Mouse (Mus musculus): ENCODE results near the gene Rimbp2. TPM values are rescaled to one million over a fixed set of nuclear protein-coding genes. Genes with fewer than 3 reads are reported as not detected.

The Rimbp2 gene
- polyA plus RNA-seq, 1 experiment from 2014 or later: 6.8 TPM

DNA sequence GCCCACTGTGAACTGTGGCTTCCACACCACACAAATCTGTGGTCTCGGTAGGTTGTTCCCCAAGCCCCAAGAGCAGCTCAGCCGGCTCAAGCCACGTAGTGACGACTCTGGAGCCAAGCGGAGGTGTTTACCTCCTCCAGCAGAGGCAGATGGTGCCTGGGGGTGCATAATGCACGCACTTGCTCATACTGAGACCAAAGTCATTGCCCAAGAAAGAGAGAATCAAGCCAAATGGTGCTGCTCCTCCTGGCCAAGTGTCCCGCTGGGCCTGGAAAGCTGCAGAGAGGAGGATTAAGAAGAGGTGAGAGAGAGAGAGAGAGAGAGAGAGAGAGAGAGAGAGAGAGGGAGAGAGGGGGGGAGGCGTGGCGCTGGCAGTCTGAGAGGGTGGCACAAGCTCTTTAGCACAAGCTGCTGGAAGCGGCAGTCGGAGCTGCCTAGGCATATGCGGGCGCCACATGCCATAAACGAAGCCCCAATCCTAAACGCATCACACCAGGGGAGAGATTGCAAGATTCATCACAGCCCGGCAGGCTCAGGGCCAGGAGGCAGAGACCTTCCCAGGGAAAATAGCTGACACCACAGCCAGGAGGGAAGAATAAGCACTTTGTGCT is 75.8 kb downstream of the Rimbp2 start:
- Histone ChIP-seq H3K27ac (ENCODE audit: low read length) (peak overlapping the region; percentile 20; the same call in 1 of the 2 replicates), H3K27me3 (ENCODE audit: control insufficient read depth, insufficient read depth, low read depth, low read length) (no peaks in the 10 kb centered on the region), H3K4me2 (ENCODE audit: low read length) (no peak overlapping the region), H3K36me3 (ENCODE audit: control insufficient read depth, insufficient read depth, low read length) (no peaks in the 10 kb centered on the region), H3K9ac (ENCODE audit: low read depth, low read length) (no peak overlapping the region), H3K9me3 (replicated peaks; ENCODE audit: control insufficient read depth, low read length, poor library complexity, severe bottlenecking) (no peaks in the 10 kb centered on the region), H3K4me1 (ENCODE audit: control insufficient read depth, insufficient read depth, low read length) (peaks cover 11% of the 10 kb centered on the region), H3K4me3 (ENCODE audit: low read depth, low read length) (no peak overlapping the region)
- WGBS: 15% methylated on average over 16 of the region's 16 CpGs
- ATAC-seq: peak; percentile 74

DNA sequence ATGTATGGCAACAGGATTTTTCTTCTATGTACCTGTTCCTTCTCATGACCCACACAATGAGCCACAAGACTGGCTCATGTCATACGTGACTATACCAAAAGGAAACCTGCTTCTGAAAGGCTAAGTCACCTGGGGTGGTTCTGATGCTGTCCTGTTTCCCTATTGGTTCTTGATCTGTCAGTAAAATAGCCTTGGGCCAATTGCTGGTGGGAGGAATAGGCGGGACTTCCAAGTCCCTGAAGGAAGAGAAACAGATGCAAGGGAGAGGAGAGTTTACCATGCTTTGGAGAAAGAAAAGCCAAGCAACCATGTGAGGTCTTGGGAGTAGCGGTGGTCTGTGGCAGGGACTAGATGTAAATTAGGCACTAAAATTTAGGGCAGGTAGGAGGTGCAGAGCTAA is 81.6 kb downstream of the Rimbp2 start:
- Histone ChIP-seq H3K9ac (ENCODE audit: low read depth, low read length) (no peak overlapping the region), H3K4me3 (ENCODE audit: low read depth, low read length) (no peak overlapping the region), H3K4me2 (ENCODE audit: low read length) (no peak overlapping the region), H3K9me3 (replicated peaks; ENCODE audit: control insufficient read depth, low read length, poor library complexity, severe bottlenecking) (no peaks in the 10 kb centered on the region), H3K27me3 (ENCODE audit: control insufficient read depth, insufficient read depth, low read depth, low read length) (no peaks in the 10 kb centered on the region), H3K36me3 (ENCODE audit: control insufficient read depth, insufficient read depth, low read length) (no peaks in the 10 kb centered on the region), H3K27ac (ENCODE audit: low read length) (no peak overlapping the region), H3K4me1 (ENCODE audit: control insufficient read depth, insufficient read depth, low read length) (0 out of 2 replicates have a peak, but pooled peaks cover 6% of the 10 kb centered on the region)
- WGBS: 62% methylated on average over 3 of the region's 3 CpGs
- ATAC-seq: no peak

DNA sequence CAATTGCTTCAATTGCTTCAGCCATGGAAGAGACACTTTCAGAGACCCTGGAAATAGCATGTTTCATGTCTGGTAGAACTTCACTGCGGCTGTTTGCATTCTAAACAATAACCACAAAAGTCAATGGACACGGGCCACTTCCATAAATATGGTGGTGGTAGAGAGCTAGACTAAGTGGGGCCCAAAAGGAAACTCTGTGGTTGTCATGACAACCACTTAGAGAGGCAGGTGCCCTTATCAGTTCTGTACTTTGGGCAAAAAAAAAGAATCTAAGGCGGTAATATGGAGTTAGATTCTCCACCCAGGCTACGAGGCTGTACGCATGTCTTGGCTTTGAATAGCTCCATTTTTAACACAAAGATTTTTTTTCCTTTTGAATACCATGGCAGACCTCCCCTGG is 86.5 kb downstream of the Rimbp2 start:
- WGBS: 60% methylated on average over 5 of the region's 5 CpGs
- Histone ChIP-seq H3K36me3 (ENCODE audit: control insufficient read depth, insufficient read depth, low read length) (no peaks in the 10 kb centered on the region), H3K4me2 (ENCODE audit: low read length) (no peak overlapping the region), H3K9me3 (replicated peaks; ENCODE audit: control insufficient read depth, low read length, poor library complexity, severe bottlenecking) (no peaks in the 10 kb centered on the region), H3K9ac (ENCODE audit: low read depth, low read length) (no peak overlapping the region), H3K27ac (ENCODE audit: low read length) (peak overlapping the region; percentile 36; the same call in 1 of the 2 replicates), H3K4me3 (ENCODE audit: low read depth, low read length) (no peak overlapping the region), H3K27me3 (ENCODE audit: control insufficient read depth, insufficient read depth, low read depth, low read length) (no peaks in the 10 kb centered on the region), H3K4me1 (ENCODE audit: control insufficient read depth, insufficient read depth, low read length) (peaks cover 11% of the 10 kb centered on the region; the same call in 1 of the 2 replicates)
- ATAC-seq: no peak

DNA sequence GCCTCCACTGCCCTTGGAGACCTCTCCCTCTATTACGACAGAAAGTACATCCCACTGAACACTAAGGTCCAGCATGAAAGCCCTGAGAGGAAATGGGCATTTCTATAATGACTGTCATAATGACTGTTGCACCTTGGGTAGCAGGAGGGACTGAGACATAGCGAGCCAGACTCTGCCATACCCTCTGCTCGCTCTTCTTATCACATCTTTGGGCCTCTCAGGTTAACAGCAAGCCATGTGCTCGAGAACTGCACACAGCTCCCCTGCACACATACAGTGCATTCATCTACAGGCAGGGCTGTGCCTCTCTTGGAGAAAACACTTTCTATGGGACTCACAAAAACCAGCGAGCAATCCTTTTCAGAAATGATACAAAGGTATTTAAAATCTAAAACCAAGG is 87.0 kb downstream of the Rimbp2 start:
- no peak for ATAC-seq
- WGBS: 71% methylated on average over 5 of the region's 5 CpGs
- Histone ChIP-seq H3K27me3 (ENCODE audit: control insufficient read depth, insufficient read depth, low read depth, low read length) (no peaks in the 10 kb centered on the region), H3K4me1 (ENCODE audit: control insufficient read depth, insufficient read depth, low read length) (peaks cover 11% of the 10 kb centered on the region; the same call in 1 of the 2 replicates), H3K27ac (ENCODE audit: low read length) (no peak overlapping the region), H3K36me3 (ENCODE audit: control insufficient read depth, insufficient read depth, low read length) (no peaks in the 10 kb centered on the region), H3K4me3 (ENCODE audit: low read depth, low read length) (no peak overlapping the region), H3K9ac (ENCODE audit: low read depth, low read length) (no peak overlapping the region), H3K9me3 (replicated peaks; ENCODE audit: control insufficient read depth, low read length, poor library complexity, severe bottlenecking) (no peaks in the 10 kb centered on the region), H3K4me2 (ENCODE audit: low read length) (no peak overlapping the region)

DNA sequence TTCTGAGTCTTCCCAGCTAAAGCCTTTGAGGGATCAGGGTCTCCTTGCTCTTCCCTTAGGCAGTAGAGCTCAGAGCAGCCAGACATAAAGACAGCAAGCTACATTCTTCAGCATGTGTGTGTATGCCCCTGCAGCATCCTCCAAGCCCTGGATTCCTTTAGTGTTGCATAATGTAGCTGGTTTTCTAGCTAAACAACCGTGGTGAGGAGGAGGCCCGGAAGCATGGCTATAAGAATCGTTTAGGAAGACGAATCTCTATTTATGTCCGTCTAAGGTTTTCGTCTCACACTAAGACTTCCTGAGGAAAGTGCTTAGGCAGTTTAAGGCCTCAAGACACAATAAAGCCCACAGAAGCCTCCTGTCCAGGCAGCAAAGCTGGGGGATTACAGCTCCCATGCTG is 89.8 kb downstream of the Rimbp2 start:
- Histone ChIP-seq H3K27ac (ENCODE audit: low read length) (0 out of 2 replicates have a peak overlapping the region, but pooled peaks have one; percentile 30), H3K4me2 (ENCODE audit: low read length) (no peak overlapping the region), H3K36me3 (ENCODE audit: control insufficient read depth, insufficient read depth, low read length) (no peaks in the 10 kb centered on the region), H3K4me3 (ENCODE audit: low read depth, low read length) (no peak overlapping the region), H3K4me1 (ENCODE audit: control insufficient read depth, insufficient read depth, low read length) (peaks cover 11% of the 10 kb centered on the region; the same call in 1 of the 2 replicates), H3K9ac (ENCODE audit: low read depth, low read length) (no peak overlapping the region), H3K9me3 (replicated peaks; ENCODE audit: control insufficient read depth, low read length, poor library complexity, severe bottlenecking) (no peaks in the 10 kb centered on the region), H3K27me3 (ENCODE audit: control insufficient read depth, insufficient read depth, low read depth, low read length) (no peaks in the 10 kb centered on the region)
- 34% methylated on average over 6 of the region's 6 CpGs for WGBS
- no peak for ATAC-seq

DNA sequence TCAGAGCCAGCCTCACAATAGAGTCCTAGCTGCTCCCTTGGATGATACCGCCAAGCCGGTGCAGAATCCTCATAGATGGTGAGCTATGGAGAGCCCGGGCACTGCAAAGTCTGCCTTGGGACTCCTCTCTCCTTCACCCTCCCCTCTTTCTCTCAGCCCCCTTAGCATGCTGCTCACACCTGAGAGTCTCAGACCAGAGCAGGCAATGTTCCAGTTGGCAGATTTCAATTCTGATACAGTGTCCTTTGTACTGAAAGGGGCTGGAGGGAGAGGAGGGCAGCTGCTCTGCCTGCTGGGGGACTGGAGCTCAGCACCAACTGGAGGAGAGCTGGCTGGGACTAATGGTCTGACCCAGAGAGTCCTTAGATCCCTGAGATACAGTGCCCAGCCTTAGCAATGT is 92.4 kb downstream of the Rimbp2 start:
- no peak overlapping the region for H3K9ac ChIP-seq (ENCODE audit: low read depth, low read length)
- H3K36me3 ChIP-seq (ENCODE audit: control insufficient read depth, insufficient read depth, low read length): no peaks in the 10 kb centered on the region
- H3K4me2 ChIP-seq (ENCODE audit: low read length): no peak overlapping the region
- H3K4me3 ChIP-seq (ENCODE audit: low read depth, low read length): no peak overlapping the region
- H3K4me1 ChIP-seq (ENCODE audit: control insufficient read depth, insufficient read depth, low read length): 0 out of 2 replicates have a peak, but pooled peaks cover 3% of the 10 kb centered on the region
- ATAC-seq: peak; percentile 39; the same call in 1 of the 2 replicates
- no peaks in the 10 kb centered on the region for H3K9me3 ChIP-seq (replicated peaks; ENCODE audit: control insufficient read depth, low read length, poor library complexity, severe bottlenecking)
- WGBS: 81% methylated on average over 3 of the region's 3 CpGs
- no peak overlapping the region for H3K27ac ChIP-seq (ENCODE audit: low read length)
- H3K27me3 ChIP-seq (ENCODE audit: control insufficient read depth, insufficient read depth, low read depth, low read length): no peaks in the 10 kb centered on the region

DNA sequence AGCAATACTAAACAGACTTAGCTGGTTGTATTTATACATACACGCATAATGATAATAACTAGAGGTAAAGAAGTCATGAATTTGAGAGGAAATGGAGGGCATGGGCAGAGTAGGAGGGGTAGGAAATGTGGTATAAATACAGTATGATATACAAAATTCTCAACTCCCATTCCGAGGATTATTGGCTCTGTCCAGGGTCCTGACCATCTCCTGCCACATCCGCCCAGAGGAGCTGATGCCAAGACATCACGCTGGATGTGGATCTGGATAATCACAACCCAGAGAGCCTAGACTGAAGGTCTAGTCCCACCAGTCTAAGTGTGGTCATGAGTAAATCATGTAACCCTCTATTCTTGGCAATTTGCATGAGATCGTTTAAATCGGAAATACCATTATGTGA is 100.5 kb downstream of the Rimbp2 start:
- Histone ChIP-seq H3K9me3 (replicated peaks; ENCODE audit: control insufficient read depth, low read length, poor library complexity, severe bottlenecking) (no peaks in the 10 kb centered on the region), H3K4me2 (ENCODE audit: low read length) (no peak overlapping the region), H3K36me3 (ENCODE audit: control insufficient read depth, insufficient read depth, low read length) (no peaks in the 10 kb centered on the region), H3K4me1 (ENCODE audit: control insufficient read depth, insufficient read depth, low read length) (no peaks in the 10 kb centered on the region), H3K27ac (ENCODE audit: low read length) (no peak overlapping the region), H3K9ac (ENCODE audit: low read depth, low read length) (no peak overlapping the region), H3K4me3 (ENCODE audit: low read depth, low read length) (no peak overlapping the region), H3K27me3 (ENCODE audit: control insufficient read depth, insufficient read depth, low read depth, low read length) (no peaks in the 10 kb centered on the region)
- ATAC-seq: no peak
- 71% methylated on average over 6 of the region's 6 CpGs for WGBS

DNA sequence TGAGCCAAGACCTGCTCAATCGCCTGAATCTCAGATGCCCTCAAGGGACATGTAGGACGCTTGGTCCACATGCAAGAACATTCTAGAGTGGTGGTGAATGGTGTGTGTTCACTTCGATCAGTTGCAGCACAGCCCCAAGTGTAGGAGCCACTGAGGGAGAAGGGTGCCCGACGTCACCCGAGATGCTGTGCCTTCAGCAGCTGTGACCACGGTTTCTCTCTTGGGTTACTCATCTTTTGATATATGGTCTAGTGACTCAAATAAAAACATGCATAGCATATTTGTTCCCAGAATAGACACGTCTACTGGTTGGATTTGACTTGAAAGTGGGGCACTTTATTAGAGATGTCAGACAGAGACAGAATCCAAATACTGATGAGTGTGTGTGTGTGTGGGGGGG is 105.5 kb downstream of the Rimbp2 start:
- H3K4me3 ChIP-seq (ENCODE audit: low read depth, low read length): no peak overlapping the region
- no peak overlapping the region for H3K9ac ChIP-seq (ENCODE audit: low read depth, low read length)
- no peaks in the 10 kb centered on the region for H3K4me1 ChIP-seq (ENCODE audit: control insufficient read depth, insufficient read depth, low read length)
- H3K9me3 ChIP-seq (replicated peaks; ENCODE audit: control insufficient read depth, low read length, poor library complexity, severe bottlenecking): no peaks in the 10 kb centered on the region; the same call in 1 of the 2 replicates
- H3K27me3 ChIP-seq (ENCODE audit: control insufficient read depth, insufficient read depth, low read depth, low read length): no peaks in the 10 kb centered on the region
- ATAC-seq: no peak
- H3K27ac ChIP-seq (ENCODE audit: low read length): no peak overlapping the region
- H3K4me2 ChIP-seq (ENCODE audit: low read length): no peak overlapping the region
- 83% methylated on average over 8 of the region's 8 CpGs for WGBS
- no peaks in the 10 kb centered on the region; the same call in 1 of the 2 replicates for H3K36me3 ChIP-seq (ENCODE audit: control insufficient read depth, insufficient read depth, low read length)

DNA sequence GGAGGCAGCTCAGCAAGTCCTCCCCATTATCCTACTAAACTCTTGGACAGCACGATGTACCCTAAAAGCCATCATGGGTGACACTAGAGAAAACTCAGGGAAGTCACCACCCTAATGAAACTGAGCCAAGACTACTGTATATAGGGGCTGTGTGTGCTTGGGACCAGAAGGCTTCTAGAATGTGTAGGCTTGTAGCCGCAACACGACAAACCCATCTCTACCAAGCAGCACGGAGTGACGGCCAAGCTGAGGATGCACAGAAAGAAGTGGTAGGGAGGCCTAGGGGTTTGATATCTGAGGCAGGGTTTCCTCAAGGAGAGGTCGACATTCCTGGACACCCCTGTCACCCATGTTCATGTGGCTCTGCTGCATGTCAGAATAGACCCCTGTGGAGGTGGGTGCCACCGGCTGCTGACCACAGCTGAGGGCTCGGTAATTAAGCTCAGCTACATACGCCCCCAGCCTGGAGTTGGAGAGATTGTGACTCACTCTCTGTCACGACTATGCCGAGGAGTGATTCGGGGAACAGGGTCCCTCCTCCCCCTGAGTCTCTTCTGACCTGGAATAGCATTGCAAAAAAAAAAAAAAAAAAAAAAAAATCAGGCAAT is 106.7 kb downstream of the Rimbp2 start:
- Histone ChIP-seq H3K9me3 (replicated peaks; ENCODE audit: control insufficient read depth, low read length, poor library complexity, severe bottlenecking) (no peaks in the 10 kb centered on the region; the same call in 1 of the 2 replicates), H3K27me3 (ENCODE audit: control insufficient read depth, insufficient read depth, low read depth, low read length) (no peaks in the 10 kb centered on the region), H3K27ac (ENCODE audit: low read length) (no peak overlapping the region), H3K9ac (ENCODE audit: low read depth, low read length) (no peak overlapping the region), H3K4me2 (ENCODE audit: low read length) (no peak overlapping the region), H3K4me1 (ENCODE audit: control insufficient read depth, insufficient read depth, low read length) (no peaks in the 10 kb centered on the region), H3K36me3 (ENCODE audit: control insufficient read depth, insufficient read depth, low read length) (no peaks in the 10 kb centered on the region; the same call in 1 of the 2 replicates), H3K4me3 (ENCODE audit: low read depth, low read length) (no peak overlapping the region)
- WGBS: 86% methylated on average over 12 of the region's 12 CpGs
- no peak for ATAC-seq
